Mouse (Mus musculus) frontal cortex, adult 2 months (tissue): ENCODE data around the gene Gbe1. TPM values are rescaled to one million over a fixed set of nuclear protein-coding genes. Genes with fewer than 3 reads are reported as not detected.

ENCODE experiments used
- DNase-seq, 2 experiments: peaks; one replicate each; pipeline ENCODE4 v3.0.0; 2022; ENCODE audit warnings: low spot score in 1 of 2; ENCODE audit errors: extremely low spot score in 1 of 2
- polyA plus RNA-seq: library from polyadenylated mRNA; depleted of rRNA; stranded (reverse); fragments of >200 nt; gene quantifications from 2 replicates; pipeline ENCODE4 v1.2.3, GENCODE M21; 2012

The Gbe1 gene
- polyA plus RNA-seq, 1 experiment = 11.5 TPM

DNA sequence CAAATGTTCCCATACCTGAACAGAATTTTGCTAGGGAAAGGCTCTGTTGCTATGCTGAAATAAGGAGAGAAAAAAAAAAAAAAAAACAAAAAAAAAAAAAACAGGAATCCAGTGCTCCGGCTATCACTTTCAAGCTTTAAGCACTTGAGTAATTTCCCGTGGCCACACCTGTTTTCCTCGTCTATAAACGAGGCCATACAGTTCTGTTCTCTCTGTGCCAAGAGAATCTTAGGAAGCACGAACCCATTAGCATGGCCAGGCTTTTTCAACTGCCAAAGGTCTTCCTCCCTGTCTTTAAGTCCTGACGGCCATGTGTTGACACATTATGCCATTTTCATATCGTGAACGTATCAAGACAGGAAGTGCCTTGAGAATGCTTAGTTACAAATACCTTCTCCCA is 248.8 kb downstream of the Gbe1 start:
- DNase-seq = no peak

DNA sequence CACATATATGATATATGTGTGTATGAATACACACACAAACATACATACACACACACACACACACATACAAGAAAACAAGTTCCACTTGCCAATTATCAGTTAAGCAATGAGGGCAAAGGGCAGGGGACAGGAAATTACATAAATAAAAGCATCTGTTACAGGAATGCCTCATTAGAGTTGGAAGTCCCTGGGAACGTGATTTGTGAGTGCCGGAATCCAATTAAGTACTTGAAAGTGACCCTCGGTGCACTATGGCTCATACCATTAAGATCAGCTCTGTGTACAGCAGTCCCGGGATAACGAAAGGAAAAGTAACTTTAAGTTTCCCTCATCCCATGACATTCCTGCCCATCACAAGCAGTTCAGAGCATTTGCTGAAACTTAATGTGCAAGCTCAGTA is 249.7 kb downstream of the Gbe1 start:
- no peak for DNase-seq

DNA sequence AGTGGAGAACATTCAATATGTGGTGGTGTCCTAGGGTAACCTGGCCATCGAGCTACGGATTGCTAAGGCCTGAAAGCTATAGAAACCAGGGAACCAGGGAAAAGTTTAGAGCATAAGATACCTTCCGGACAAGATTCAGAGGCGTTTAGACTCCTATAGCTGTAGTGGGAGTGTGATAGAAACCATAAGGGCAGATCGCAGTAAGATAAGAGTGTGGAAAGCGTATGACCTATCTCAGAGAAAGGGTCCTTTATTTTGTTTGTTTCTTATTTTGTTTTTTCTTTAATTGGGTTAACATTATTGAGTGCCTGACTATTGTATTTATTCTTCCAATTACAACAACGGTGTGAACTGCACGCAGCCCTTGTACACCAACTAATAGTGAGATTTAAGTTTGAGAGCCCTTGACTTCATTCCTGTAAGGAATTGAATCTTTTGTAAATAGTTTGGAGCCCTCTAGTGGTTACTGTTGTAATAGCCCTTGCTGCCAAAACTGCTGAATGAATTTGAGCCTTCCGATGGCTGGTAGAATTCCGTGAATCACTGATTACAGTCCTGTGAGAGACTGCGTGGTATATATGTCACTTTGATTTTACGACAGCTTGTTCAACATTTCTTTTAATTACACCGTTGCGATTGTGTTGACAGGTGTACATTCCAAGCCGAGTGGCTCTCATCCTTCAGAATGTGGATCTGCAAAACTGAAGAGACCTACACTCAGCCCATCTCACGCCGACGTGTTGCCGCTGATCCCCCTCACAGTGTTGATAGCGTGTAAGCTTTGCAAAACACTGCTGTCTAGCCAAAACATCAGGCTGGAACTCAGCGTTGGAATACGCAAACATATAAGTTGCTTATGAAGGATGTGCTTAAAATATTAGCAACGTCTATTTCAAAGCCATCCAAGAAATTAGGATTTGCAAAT is 254.9 kb downstream of the Gbe1 start:
- peak; percentile 64 to 95 for DNase-seq

DNA sequence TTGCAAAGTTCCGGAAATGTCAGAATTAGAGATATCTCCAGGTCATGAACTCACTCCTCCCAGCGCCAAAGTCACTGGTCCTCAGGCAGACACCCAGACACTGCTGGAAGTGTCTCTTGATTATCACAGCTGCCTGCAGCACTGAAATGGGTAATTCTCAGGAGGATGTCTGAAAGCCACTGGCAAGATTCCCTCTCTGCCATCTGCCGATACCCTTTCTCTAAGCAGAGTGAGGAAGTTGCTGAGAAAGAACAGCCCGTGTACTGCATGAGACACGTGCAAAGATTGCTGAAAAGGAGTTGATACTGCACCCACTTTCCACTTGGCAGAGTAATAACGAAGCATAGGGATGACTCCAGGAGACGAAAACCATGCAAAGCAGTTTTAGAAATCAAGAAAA is 272.2 kb downstream of the Gbe1 start:
- DNase-seq = peak; percentile 71 to 82

DNA sequence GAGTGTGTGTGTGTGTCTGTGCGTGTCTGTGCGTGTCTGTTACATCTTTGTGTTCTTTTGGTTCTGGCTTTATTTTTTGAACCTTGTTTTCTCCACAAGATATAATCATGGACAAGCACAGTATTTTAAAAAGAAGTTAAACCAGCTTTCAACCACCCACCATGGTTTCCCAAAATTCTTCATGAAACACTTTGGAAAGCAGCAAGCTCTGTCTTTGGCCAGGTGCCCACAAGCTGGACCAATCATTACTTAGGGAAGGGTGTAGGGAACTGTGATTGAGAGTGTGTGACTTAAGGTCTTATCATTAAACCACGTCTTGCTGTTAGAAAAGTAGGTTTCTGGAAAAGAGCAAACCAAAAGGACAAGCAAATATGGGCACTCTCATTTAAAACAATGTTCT is 288.6 kb downstream of the Gbe1 start:
- peak; percentile 18 to 68 for DNase-seq

DNA sequence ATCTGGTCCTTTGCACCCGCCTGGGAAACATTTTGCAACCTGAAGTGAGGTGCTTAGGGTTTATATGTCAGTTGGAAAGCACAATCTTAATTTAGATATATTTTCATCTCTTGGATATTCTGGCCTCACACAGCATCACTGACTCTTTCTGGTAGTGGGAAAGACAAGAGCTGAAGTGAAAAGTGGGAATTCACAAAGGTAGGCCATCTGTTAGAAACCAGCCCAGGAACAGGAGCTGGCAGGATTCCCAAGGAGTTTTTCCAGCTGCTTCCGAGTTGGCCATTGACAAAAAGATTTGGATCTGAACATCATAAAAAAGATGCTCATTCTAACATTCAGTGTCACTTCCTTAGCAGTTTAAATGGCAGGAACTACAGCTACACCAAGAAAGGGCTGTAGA is 294.6 kb downstream of the Gbe1 start:
- DNase-seq = peak in 1 of 2 experiments; percentile 54

DNA sequence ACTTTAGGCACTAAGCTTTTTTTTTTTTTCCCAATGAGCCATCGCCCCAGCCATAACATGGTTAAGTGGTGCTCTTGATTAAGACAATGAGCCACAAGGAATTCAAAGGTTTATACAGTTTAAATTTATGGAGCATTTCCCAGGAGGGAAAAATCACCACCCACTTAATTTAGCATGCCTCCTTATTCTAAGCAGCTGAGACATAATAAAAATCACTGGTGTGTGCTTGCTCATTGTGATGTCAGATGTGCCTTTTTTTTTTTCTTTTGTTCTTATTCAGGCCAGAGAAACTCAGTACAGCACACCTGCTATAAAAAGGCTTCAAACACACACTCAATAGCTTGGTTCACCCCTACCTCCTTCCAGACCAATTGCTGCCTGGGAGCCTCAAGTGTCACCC is 303.9 kb downstream of the Gbe1 start:
- no peak for DNase-seq

DNA sequence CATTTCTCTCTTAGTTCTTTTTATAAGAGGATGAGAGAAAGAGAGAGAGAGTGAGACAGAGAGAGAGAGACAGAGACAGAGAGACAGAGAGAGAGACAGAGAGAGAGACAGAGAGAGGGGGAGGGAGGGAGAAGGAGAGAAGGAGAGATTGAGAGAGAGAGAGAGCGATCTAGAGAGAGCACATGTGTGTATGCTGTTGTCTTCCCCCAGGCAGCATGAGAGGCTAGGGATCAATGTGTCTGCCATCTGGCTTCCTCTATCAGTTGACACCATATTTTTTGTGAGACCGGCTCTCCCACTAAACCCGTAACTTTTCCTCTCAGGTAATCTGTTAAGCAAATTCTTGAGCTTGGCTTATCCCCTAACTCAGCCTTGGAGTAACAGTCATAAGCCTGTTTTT is 304.4 kb downstream of the Gbe1 start:
- no peak for DNase-seq
